Mouse (Mus musculus) lung, postnatal 0 days (tissue): ENCODE measurements at regions not wholly inside any gene's neighbourhood (a gene's known extent, or its start where the extent isn't known, plus 50 kb on each side); places are given as distances from the start of the nearest gene placed in this dataset.

ENCODE experiments used
- ATAC-seq: fragments of 200-750 bp; cut with Nextera tagmentation; 2 replicates; pipeline ENCODE4 v1.8.0; 2017; ENCODE audit warnings: moderate library complexity
- DNase-seq: peaks from one replicate; pipeline ENCODE4 v3.0.0-alpha.2; 2016; ENCODE audit warnings: low spot score
- H3K27ac ChIP-seq: fragments of 300-500 bp; sonication (generic); 2 replicates; pipeline ENCODE4 v1.5.1; 2014; ENCODE audit warnings: antibody characterized with exemption, mild to moderate bottlenecking, low read length, mixed read lengths
- H3K27me3 ChIP-seq: fragments of 300-500 bp; sonication (generic); replicated peaks from 2 replicates; pipeline ENCODE4 v1.6.1; 2014; ENCODE audit warnings: low read length, mixed read lengths; ENCODE audit not compliant: insufficient read depth
- H3K36me3 ChIP-seq: fragments of 300-500 bp; sonication (generic); 2 replicates; pipeline ENCODE4 v1.6.1; 2014; ENCODE audit warnings: low read length, mixed read lengths; ENCODE audit not compliant: insufficient read depth
- H3K4me1 ChIP-seq: fragments of 300-500 bp; sonication (generic); 2 replicates; pipeline ENCODE4 v1.6.1; 2014; ENCODE audit warnings: antibody characterized with exemption, low read depth, low read length, mixed read lengths; ENCODE audit not compliant: insufficient read depth
- H3K4me2 ChIP-seq: fragments of 300-500 bp; sonication (generic); replicated peaks from 2 replicates; pipeline ENCODE4 v1.6.1; 2014; ENCODE audit warnings: low read depth, mild to moderate bottlenecking, low read length, moderate library complexity, mixed read lengths
- H3K4me3 ChIP-seq: fragments of 300-500 bp; sonication (generic); 2 replicates; pipeline ENCODE4 v1.5.1; 2014; ENCODE audit warnings: low read depth, low read length
- H3K9ac ChIP-seq: fragments of 300-500 bp; sonication (generic); replicated peaks from 2 replicates; pipeline ENCODE4 v1.6.1; 2014; ENCODE audit warnings: low read depth, mild to moderate bottlenecking
- H3K9me3 ChIP-seq: fragments of 300-500 bp; sonication (generic); 2 replicates; pipeline ENCODE4 v1.6.1; 2016; ENCODE audit warnings: low read length, mixed read lengths
- CTCF ChIP-seq: IDR thresholded peaks from 2 replicates; pipeline ENCODE4 v1.5.1; 2016; ENCODE audit warnings: antibody characterized with exemption, mild to moderate bottlenecking
- EP300 ChIP-seq: IDR thresholded peaks from 2 replicates; pipeline ENCODE4 v1.6.1; 2016; ENCODE audit warnings: antibody characterized with exemption, mild to moderate bottlenecking, control low read depth
- WGBS: fragments of 180-500 bp; shearing (Covaris S2); extraction: QIAGEN DNeasy Blood & Tissue Kit; methylation state at CpG from one replicate; pipeline ENCODE4 v1.1.7; 2014; 5-methylcytosine and 5-hydroxymethylcytosine counted together

- DNase-seq (no peak), ATAC-seq (no peak)
- Histone ChIP-seq H3K4me1 (no peaks in the 10 kb centered on the region), H3K4me2 (no peak overlapping the region), H3K9me3 (no peaks in the 10 kb centered on the region), H3K36me3 (no peaks in the 10 kb centered on the region), H3K9ac (no peak overlapping the region), H3K4me3 (no peak overlapping the region), H3K27me3 (no peaks in the 10 kb centered on the region), H3K27ac (no peak overlapping the region)
- 35% methylated on average over 2 of the region's 2 CpGs for WGBS
- no peak for TF ChIP-seq EP300
- TF ChIP-seq CTCF = no peak
These were observed 596.4 kb downstream of the Hace1 start for GRCm38 (mm10) chr10:46174035-46174434.

- 61% methylated on average over 4 of the region's 4 CpGs for WGBS
- DNase-seq (no peak), ATAC-seq (no peak)
- no peak overlapping the region for H3K9ac ChIP-seq
- H3K4me3 ChIP-seq = no peak overlapping the region
- H3K4me1 ChIP-seq = no peaks in the 10 kb centered on the region
- no peaks in the 10 kb centered on the region for H3K27me3 ChIP-seq
- H3K27ac ChIP-seq = no peak overlapping the region
- TF ChIP-seq EP300 (no peak), CTCF (no peak)
- no peaks in the 10 kb centered on the region for H3K9me3 ChIP-seq
- H3K4me2 ChIP-seq = no peak overlapping the region
- H3K36me3 ChIP-seq = no peaks in the 10 kb centered on the region
These were observed 608.3 kb downstream of the Hace1 start for GRCm38 (mm10) chr10:46185763-46186458.

GRCm38 (mm10) chr10:46194143-46194542 lies 616.5 kb downstream of the Hace1 start:
- H3K9me3 ChIP-seq = no peaks in the 10 kb centered on the region
- no peak overlapping the region for H3K9ac ChIP-seq
- H3K27me3 ChIP-seq = no peaks in the 10 kb centered on the region
- no peak for DNase-seq
- no peak overlapping the region for H3K4me3 ChIP-seq
- no peaks in the 10 kb centered on the region for H3K4me1 ChIP-seq
- no peak overlapping the region for H3K4me2 ChIP-seq
- no peaks in the 10 kb centered on the region for H3K36me3 ChIP-seq
- ATAC-seq = no peak
- no peak for TF ChIP-seq CTCF
- no peak for TF ChIP-seq EP300
- no peak overlapping the region for H3K27ac ChIP-seq

- H3K9ac ChIP-seq = no peak overlapping the region
- no peak for TF ChIP-seq EP300
- TF ChIP-seq CTCF = no peak
- H3K36me3 ChIP-seq = no peaks in the 10 kb centered on the region
- no peaks in the 10 kb centered on the region for H3K9me3 ChIP-seq
- H3K27ac ChIP-seq = no peak overlapping the region
- H3K4me2 ChIP-seq = no peak overlapping the region
- ATAC-seq = no peak
- H3K4me3 ChIP-seq = no peak overlapping the region
- DNase-seq = no peak
- no peaks in the 10 kb centered on the region for H3K27me3 ChIP-seq
- WGBS = 47% methylated on average over 7 of the region's 7 CpGs
- H3K4me1 ChIP-seq = no peaks in the 10 kb centered on the region
These were observed 649.3 kb downstream of the Hace1 start for GRCm38 (mm10) chr10:46226837-46227402.

- Histone ChIP-seq H3K27me3 (no peaks in the 10 kb centered on the region), H3K9me3 (no peaks in the 10 kb centered on the region), H3K9ac (no peak overlapping the region), H3K36me3 (no peaks in the 10 kb centered on the region), H3K27ac (no peak overlapping the region), H3K4me2 (no peak overlapping the region), H3K4me1 (no peaks in the 10 kb centered on the region), H3K4me3 (no peak overlapping the region)
- DNase-seq = no peak
- no peak for ATAC-seq
- TF ChIP-seq EP300 (no peak), CTCF (no peak)
- WGBS = 63% methylated on average over 4 of the region's 4 CpGs
These were observed 652.0 kb downstream of the Hace1 start for GRCm38 (mm10) chr10:46229608-46230007.

- Histone ChIP-seq H3K4me2 (no peak overlapping the region), H3K9me3 (no peaks in the 10 kb centered on the region), H3K36me3 (no peaks in the 10 kb centered on the region), H3K27me3 (no peaks in the 10 kb centered on the region), H3K4me1 (no peaks in the 10 kb centered on the region), H3K27ac (no peak overlapping the region), H3K4me3 (no peak overlapping the region), H3K9ac (no peak overlapping the region)
- ATAC-seq (no peak), DNase-seq (peak; percentile 11)
- 31% methylated on average over 2 of the region's 2 CpGs for WGBS
- TF ChIP-seq CTCF (peak; percentile 46), EP300 (no peak)
These were observed 658.0 kb downstream of the Hace1 start for GRCm38 (mm10) chr10:46235581-46235980.
